In genomic region chr12:72104525-72105281, GRCm38 (mm10) we compare ENCODE assay signal across 8 mouse cellular contexts. TPM values are rescaled to one million over a fixed set of nuclear protein-coding genes. Genes with fewer than 3 reads are reported as not detected.
DNase-seq lines count a peak whose midpoint lies in the region; ATAC-seq lines count a peak whose summit lies in the region.

No protein-coding gene starts in this region.

- no peaks in the 10 kb centered on the region for H3K9me3 ChIP-seq in intestine, embryonic 15.5 days

- peak; percentile 77 for ATAC-seq in intestine, embryonic 15.5 days
- ATAC-seq in megakaryocyte progenitor cell, adult 5-6 weeks (replicated peaks; ENCODE audit: poor library complexity), result peak; percentile 97

- WGBS in intestine, embryonic 15.5 days, result 34% methylated on average over 14 of the region's 14 CpGs

- H3K27ac ChIP-seq in intestine, embryonic 15.5 days, result no peak overlapping the region

- H3K9ac ChIP-seq in intestine, embryonic 15.5 days, result no peak overlapping the region

- H3K4me2 ChIP-seq in intestine, embryonic 15.5 days (replicated peaks), result 0 out of 2 replicates have a peak overlapping the region, but pooled peaks have one; percentile 14

- H3K4me1 ChIP-seq in intestine, embryonic 15.5 days (replicated peaks), result 0 out of 2 replicates have a peak, but pooled peaks cover 2% of the 10 kb centered on the region

- peaks cover 7% of the 10 kb centered on the region; the same call in 1 of the 2 replicates for H3K36me3 ChIP-seq in intestine, embryonic 15.5 days

- no peaks in the 10 kb centered on the region for H3K27me3 ChIP-seq in intestine, embryonic 15.5 days (replicated peaks)

- H3K4me3 ChIP-seq in intestine, embryonic 15.5 days (replicated peaks), result no peak overlapping the region

- peak; percentile 90 for DNase-seq in 3T3-L1 (ENCODE audit: low read depth, low spot score)
- peak; percentile 48 to 51 for DNase-seq in adrenal gland, adult 18-20 months (ENCODE audit: low spot score in 2 of 2)
- peak; percentile 67 for DNase-seq in embryo, embryonic 9.5 days (ENCODE audit: extremely low spot score)
- DNase-seq in heart, adult 11 months, result peak; percentile 91
- peak; percentile 38 to 42 for DNase-seq in left cerebral cortex, adult 8-10 months (ENCODE audit: low spot score in 2 of 2)
- DNase-seq in right cerebral cortex, adult 2 months (ENCODE audit: low spot score in 2 of 2), result peak; percentile 71 to 81

RNA-seq across cellular contexts. Expression of gene Jkamp, which starts 19.3 kb away (rescaled TPM):
- 10 to 100 TPM; 36.5 to 49.8 TPM for total RNA-seq in adrenal gland, adult 18-20 months (2021)
- polyA plus RNA-seq in intestine, embryonic 15.5 days (2015; fragmentation: Nextera tagmentation; extraction: Ambion mirVana), result 59.8 and 66.7 TPM in 2 replicates
- 10 to 100 TPM; 47.1 to 57.3 (median 55.3) TPM for total RNA-seq in left cerebral cortex, adult 8-10 months (2022)
- 33.8 and 41.6 TPM in 2 replicates for total RNA-seq in megakaryocyte progenitor cell, adult 5-6 weeks (2015)
- total RNA-seq in megakaryocyte progenitor cell, adult 5-6 weeks (2017), result 17.0 and 23.6 TPM in 2 replicates

RNA-seq across cellular contexts. Expression of gene L3hypdh, which starts 19.5 kb away (rescaled TPM):
- total RNA-seq in adrenal gland, adult 18-20 months (2021), result 10 to 100 TPM; 13.0 to 13.8 TPM
- polyA plus RNA-seq in intestine, embryonic 15.5 days (2015; fragmentation: Nextera tagmentation; extraction: Ambion mirVana), result 15.2 and 16.2 TPM in 2 replicates
- 1 to 10 TPM; 2.2 to 4.5 (median 3.2) TPM for total RNA-seq in left cerebral cortex, adult 8-10 months (2022)
- 0.42 and 1.8 TPM in 2 replicates for total RNA-seq in megakaryocyte progenitor cell, adult 5-6 weeks (2015)
- total RNA-seq in megakaryocyte progenitor cell, adult 5-6 weeks (2017), result 0.84 and 1.7 TPM in 2 replicates

RNA-seq across cellular contexts. Expression of gene Gpr135, which starts 33.8 kb away (rescaled TPM):
- 1 to 10 TPM; 2.4 to 3.1 TPM for total RNA-seq in adrenal gland, adult 18-20 months (2021)
- 0.54 and 0.68 TPM in 2 replicates for polyA plus RNA-seq in intestine, embryonic 15.5 days (2015; fragmentation: Nextera tagmentation; extraction: Ambion mirVana)
- 10 to 100 TPM; 13.7 to 16.2 (median 14.6) TPM for total RNA-seq in left cerebral cortex, adult 8-10 months (2022)
- total RNA-seq in megakaryocyte progenitor cell, adult 5-6 weeks (2015), result 0.32 TPM in 1 of 2 replicates, not detected in the other
- total RNA-seq in megakaryocyte progenitor cell, adult 5-6 weeks (2017), result 0.07 TPM in 1 of 2 replicates, not detected in the other

Comparison
In these comparisons a context has a peak if more than half of its experiments do, and no peak if none do; other contexts are left out.
1. DNase-seq: peak in every context shown above with its lines; median percentile 91 in heart, adult 11 months; 90 in 3T3-L1; 76 in right cerebral cortex, adult 2 months; 67 in embryo, embryonic 9.5 days; 50 in adrenal gland, adult 18-20 months; 40 in left cerebral cortex, adult 8-10 months.